Mouse (Mus musculus): ENCODE measurements around the gene Fgfr2. TPM values are rescaled to one million over a fixed set of nuclear protein-coding genes. Genes with fewer than 3 reads are reported as not detected.

Gene Fgfr2
- polyA plus RNA-seq, 1 experiment from 2014 or later = 86.9 TPM

GRCm38 (mm10) chr7:130815601-130816000 lies 2307.5 kb downstream of the Fgfr2 start:
- Histone ChIP-seq H3K9me3 (ENCODE audit: control insufficient read depth, low read length) (no peaks in the 10 kb centered on the region), H3K4me2 (ENCODE audit: low read depth) (no peak overlapping the region), H3K36me3 (ENCODE audit: control insufficient read depth, insufficient read depth, low read length) (no peaks in the 10 kb centered on the region), H3K9ac (ENCODE audit: low read length) (no peak overlapping the region), H3K27me3 (ENCODE audit: control insufficient read depth, insufficient read depth, low read length) (no peaks in the 10 kb centered on the region), H3K27ac (ENCODE audit: low read depth, low read length) (no peak overlapping the region), H3K4me1 (ENCODE audit: control insufficient read depth, insufficient read depth, low read length) (no peaks in the 10 kb centered on the region), H3K4me3 (ENCODE audit: low read depth, low read length) (no peak overlapping the region)
- ATAC-seq (ENCODE audit: insufficient read depth, low FRiP score, low TSS enrichment) (no peak), DNase-seq (ENCODE audit: low spot score) (no peak)
- 94% methylated on average over 10 of the region's 10 CpGs for WGBS

DNA sequence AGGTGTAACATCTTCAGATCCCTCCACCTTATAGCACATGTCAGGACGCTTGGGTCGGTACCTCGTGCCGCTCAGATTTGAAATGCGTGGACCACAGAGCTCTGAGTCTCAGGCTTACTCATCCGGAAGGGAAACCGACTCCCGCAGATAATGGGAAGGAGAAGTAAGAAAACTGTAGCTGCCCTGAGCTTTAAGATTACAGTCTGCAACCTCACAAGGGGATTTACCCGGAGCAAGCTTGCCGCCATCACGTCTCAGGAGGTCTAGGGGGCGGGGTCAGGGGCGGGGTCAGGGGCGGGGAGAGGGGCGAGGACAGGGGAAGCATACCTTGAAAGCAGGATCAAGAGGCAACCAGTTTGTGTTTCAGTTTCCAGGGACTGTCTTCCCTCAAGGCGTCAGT lies 2310.7 kb downstream of the Fgfr2 start:
- Histone ChIP-seq H3K4me3 (ENCODE audit: low read depth, low read length) (no peak overlapping the region), H3K4me2 (ENCODE audit: low read depth) (no peak overlapping the region), H3K27ac (ENCODE audit: low read depth, low read length) (no peak overlapping the region), H3K36me3 (ENCODE audit: control insufficient read depth, insufficient read depth, low read length) (no peaks in the 10 kb centered on the region), H3K27me3 (ENCODE audit: control insufficient read depth, insufficient read depth, low read length) (no peaks in the 10 kb centered on the region), H3K4me1 (ENCODE audit: control insufficient read depth, insufficient read depth, low read length) (no peaks in the 10 kb centered on the region), H3K9me3 (ENCODE audit: control insufficient read depth, low read length) (no peaks in the 10 kb centered on the region), H3K9ac (ENCODE audit: low read length) (no peak overlapping the region)
- DNase-seq (ENCODE audit: low spot score) (no peak), ATAC-seq (ENCODE audit: insufficient read depth, low FRiP score, low TSS enrichment) (no peak)
- 46% methylated on average over 16 of the region's 16 CpGs for WGBS

GRCm38 (mm10) chr7:130810238-130810637 lies 2312.9 kb downstream of the Fgfr2 start:
- H3K4me2 ChIP-seq (ENCODE audit: low read depth) = no peak overlapping the region
- H3K9ac ChIP-seq (ENCODE audit: low read length) = no peak overlapping the region
- H3K4me1 ChIP-seq (ENCODE audit: control insufficient read depth, insufficient read depth, low read length) = no peaks in the 10 kb centered on the region
- no peaks in the 10 kb centered on the region for H3K9me3 ChIP-seq (ENCODE audit: control insufficient read depth, low read length)
- ATAC-seq (ENCODE audit: insufficient read depth, low FRiP score, low TSS enrichment) (no peak), DNase-seq (ENCODE audit: low spot score) (no peak)
- 79% methylated on average over 4 of the region's 4 CpGs for WGBS
- H3K4me3 ChIP-seq (ENCODE audit: low read depth, low read length) = no peak overlapping the region
- H3K27ac ChIP-seq (ENCODE audit: low read depth, low read length) = no peak overlapping the region
- no peaks in the 10 kb centered on the region for H3K27me3 ChIP-seq (ENCODE audit: control insufficient read depth, insufficient read depth, low read length)
- no peaks in the 10 kb centered on the region for H3K36me3 ChIP-seq (ENCODE audit: control insufficient read depth, insufficient read depth, low read length)

DNA sequence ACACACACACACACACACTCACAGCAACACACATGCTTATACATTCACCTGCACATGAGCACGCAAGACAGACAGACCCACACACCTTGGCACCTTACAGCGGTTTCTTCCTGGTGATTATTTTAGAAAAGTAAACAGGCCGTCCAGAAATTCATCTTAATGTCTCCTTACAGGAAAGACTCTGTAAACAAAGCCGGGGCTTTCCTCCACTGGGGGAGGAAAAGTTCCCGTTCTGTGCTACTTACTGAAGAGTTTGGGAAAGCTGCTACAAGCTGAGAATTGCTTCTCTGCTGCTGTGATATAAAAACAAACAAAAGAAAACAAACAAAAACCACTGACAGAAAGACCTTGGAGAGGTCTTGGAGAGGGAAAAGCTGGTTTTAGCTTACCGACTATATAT lies 2314.5 kb downstream of the Fgfr2 start:
- Histone ChIP-seq H3K4me3 (ENCODE audit: low read depth, low read length) (no peak overlapping the region), H3K9ac (ENCODE audit: low read length) (no peak overlapping the region), H3K27ac (ENCODE audit: low read depth, low read length) (no peak overlapping the region), H3K9me3 (ENCODE audit: control insufficient read depth, low read length) (no peaks in the 10 kb centered on the region), H3K27me3 (ENCODE audit: control insufficient read depth, insufficient read depth, low read length) (no peaks in the 10 kb centered on the region), H3K4me1 (ENCODE audit: control insufficient read depth, insufficient read depth, low read length) (no peaks in the 10 kb centered on the region), H3K4me2 (ENCODE audit: low read depth) (no peak overlapping the region), H3K36me3 (ENCODE audit: control insufficient read depth, insufficient read depth, low read length) (no peaks in the 10 kb centered on the region)
- DNase-seq (ENCODE audit: low spot score) = no peak
- no peak for ATAC-seq (ENCODE audit: insufficient read depth, low FRiP score, low TSS enrichment)
- 79% methylated on average over 6 of the region's 6 CpGs for WGBS

- Histone ChIP-seq H3K4me3 (ENCODE audit: low read depth, low read length) (no peak overlapping the region), H3K9me3 (ENCODE audit: control insufficient read depth, low read length) (no peaks in the 10 kb centered on the region), H3K4me2 (ENCODE audit: low read depth) (no peak overlapping the region), H3K27ac (ENCODE audit: low read depth, low read length) (no peak overlapping the region), H3K27me3 (ENCODE audit: control insufficient read depth, insufficient read depth, low read length) (no peaks in the 10 kb centered on the region), H3K4me1 (ENCODE audit: control insufficient read depth, insufficient read depth, low read length) (no peaks in the 10 kb centered on the region), H3K9ac (ENCODE audit: low read length) (no peak overlapping the region), H3K36me3 (ENCODE audit: control insufficient read depth, insufficient read depth, low read length) (no peaks in the 10 kb centered on the region)
- DNase-seq (ENCODE audit: low spot score) (no peak), ATAC-seq (ENCODE audit: insufficient read depth, low FRiP score, low TSS enrichment) (no peak)
- 83% methylated on average over 8 of the region's 8 CpGs for WGBS
Observed at GRCm38 (mm10) chr7:130807749-130808148, 2315.4 kb downstream of the Fgfr2 start.

DNA sequence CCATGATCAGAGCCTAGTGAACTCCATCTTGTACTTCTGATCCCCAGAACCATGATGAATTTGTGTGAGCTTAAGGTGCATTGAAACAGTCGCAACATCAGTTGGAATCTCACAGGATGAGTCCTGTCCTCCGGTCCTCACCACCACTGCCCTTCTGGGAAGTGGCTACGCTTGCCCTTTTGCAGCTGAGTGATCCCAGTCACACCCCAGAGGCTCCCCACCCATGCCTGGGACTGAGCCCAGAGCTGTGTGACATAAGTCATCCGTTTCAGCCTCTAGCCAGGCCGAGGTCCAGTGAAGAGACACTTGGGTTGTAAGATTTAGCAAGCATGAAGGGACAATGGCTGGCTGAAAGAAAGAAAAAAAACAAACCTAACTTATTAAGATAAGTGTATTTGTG lies 2318.2 kb downstream of the Fgfr2 start:
- ATAC-seq (ENCODE audit: insufficient read depth, low FRiP score, low TSS enrichment) = no peak
- WGBS = 86% methylated on average over 5 of the region's 5 CpGs

GRCm38 (mm10) chr7:130803251-130803825 lies 2319.8 kb downstream of the Fgfr2 start:
- H3K36me3 ChIP-seq (ENCODE audit: control insufficient read depth, insufficient read depth, low read length) = no peaks in the 10 kb centered on the region

More for the DNA sequence above, 2318.2 kb downstream of the Fgfr2 start:
- no peak overlapping the region for H3K4me2 ChIP-seq (ENCODE audit: low read depth)
- H3K4me1 ChIP-seq (ENCODE audit: control insufficient read depth, insufficient read depth, low read length) = no peaks in the 10 kb centered on the region
- H3K27me3 ChIP-seq (ENCODE audit: control insufficient read depth, insufficient read depth, low read length) = no peaks in the 10 kb centered on the region
- H3K9ac ChIP-seq (ENCODE audit: low read length) = no peak overlapping the region
- H3K27ac ChIP-seq (ENCODE audit: low read depth, low read length) = no peak overlapping the region
- no peak overlapping the region for H3K4me3 ChIP-seq (ENCODE audit: low read depth, low read length)
- no peaks in the 10 kb centered on the region for H3K36me3 ChIP-seq (ENCODE audit: control insufficient read depth, insufficient read depth, low read length)
- DNase-seq (ENCODE audit: low spot score) = no peak
- H3K9me3 ChIP-seq (ENCODE audit: control insufficient read depth, low read length) = no peaks in the 10 kb centered on the region

DNA sequence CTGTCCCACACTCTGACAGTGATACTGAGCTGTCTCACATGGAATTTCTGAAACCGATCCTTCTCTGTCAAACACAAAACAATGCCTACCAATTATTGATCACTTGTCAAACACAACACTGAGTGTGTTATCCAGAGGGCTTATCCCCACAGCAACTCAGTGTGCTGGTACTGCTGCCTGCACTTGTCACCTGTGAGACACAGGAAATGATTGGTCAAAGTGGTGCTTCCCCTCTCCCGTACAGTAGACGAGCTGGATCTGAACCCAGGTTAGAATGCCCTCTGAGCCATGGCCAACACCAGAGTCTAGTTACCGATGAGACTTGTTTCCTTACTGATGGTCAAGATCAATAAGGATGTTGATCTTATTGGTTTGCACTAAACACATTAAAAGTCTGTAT lies 2321.3 kb downstream of the Fgfr2 start:
- WGBS = 92% methylated on average over 4 of the region's 4 CpGs
- Histone ChIP-seq H3K9me3 (ENCODE audit: control insufficient read depth, low read length) (no peaks in the 10 kb centered on the region), H3K4me1 (ENCODE audit: control insufficient read depth, insufficient read depth, low read length) (no peaks in the 10 kb centered on the region), H3K9ac (ENCODE audit: low read length) (no peak overlapping the region), H3K36me3 (ENCODE audit: control insufficient read depth, insufficient read depth, low read length) (no peaks in the 10 kb centered on the region), H3K27me3 (ENCODE audit: control insufficient read depth, insufficient read depth, low read length) (no peaks in the 10 kb centered on the region), H3K4me3 (ENCODE audit: low read depth, low read length) (no peak overlapping the region), H3K4me2 (ENCODE audit: low read depth) (no peak overlapping the region), H3K27ac (ENCODE audit: low read depth, low read length) (no peak overlapping the region)
- ATAC-seq (ENCODE audit: insufficient read depth, low FRiP score, low TSS enrichment) (no peak), DNase-seq (ENCODE audit: low spot score) (no peak)

More at GRCm38 (mm10) chr7:130803251-130803825, 2319.8 kb downstream of the Fgfr2 start:
- Histone ChIP-seq H3K27ac (ENCODE audit: low read depth, low read length) (no peak overlapping the region), H3K4me2 (ENCODE audit: low read depth) (no peak overlapping the region), H3K4me1 (ENCODE audit: control insufficient read depth, insufficient read depth, low read length) (no peaks in the 10 kb centered on the region), H3K27me3 (ENCODE audit: control insufficient read depth, insufficient read depth, low read length) (no peaks in the 10 kb centered on the region), H3K4me3 (ENCODE audit: low read depth, low read length) (no peak overlapping the region), H3K9ac (ENCODE audit: low read length) (no peak overlapping the region), H3K9me3 (ENCODE audit: control insufficient read depth, low read length) (no peaks in the 10 kb centered on the region)
- DNase-seq (ENCODE audit: low spot score) (no peak), ATAC-seq (ENCODE audit: insufficient read depth, low FRiP score, low TSS enrichment) (no peak)
- 87% methylated on average over 8 of the region's 8 CpGs for WGBS

GRCm38 (mm10) chr7:130800681-130801080 lies 2322.5 kb downstream of the Fgfr2 start:
- Histone ChIP-seq H3K9ac (ENCODE audit: low read length) (no peak overlapping the region), H3K36me3 (ENCODE audit: control insufficient read depth, insufficient read depth, low read length) (no peaks in the 10 kb centered on the region), H3K4me1 (ENCODE audit: control insufficient read depth, insufficient read depth, low read length) (no peaks in the 10 kb centered on the region), H3K4me3 (ENCODE audit: low read depth, low read length) (no peak overlapping the region), H3K27me3 (ENCODE audit: control insufficient read depth, insufficient read depth, low read length) (no peaks in the 10 kb centered on the region), H3K27ac (ENCODE audit: low read depth, low read length) (no peak overlapping the region), H3K4me2 (ENCODE audit: low read depth) (no peak overlapping the region), H3K9me3 (ENCODE audit: control insufficient read depth, low read length) (no peaks in the 10 kb centered on the region)
- DNase-seq (ENCODE audit: low spot score) (no peak), ATAC-seq (ENCODE audit: insufficient read depth, low FRiP score, low TSS enrichment) (no peak)
- 80% methylated on average over 4 of the region's 4 CpGs for WGBS
